Mouse (Mus musculus) hindbrain, postnatal 0 days (tissue): ENCODE measurements at regions not wholly inside any gene's neighbourhood (a gene's known extent, or its start where the extent isn't known, plus 50 kb on each side); places are given as distances from the start of the nearest gene placed in this dataset.

Experiments
- ATAC-seq: fragments of 200-750 bp; cut with Nextera tagmentation; 2 replicates; pipeline ENCODE4 v1.8.0; 2017; ENCODE audit warnings: mild to moderate bottlenecking, moderate TSS enrichment, moderate library complexity
- DNase-seq: peaks from one replicate; pipeline ENCODE4 v3.0.0-alpha.2; 2015; ENCODE audit warnings: low spot score
- H3K27ac ChIP-seq: fragments of 300-500 bp; sonication (generic); 2 replicates; pipeline ENCODE4 v1.5.1; 2014; ENCODE audit warnings: mild to moderate bottlenecking
- H3K27me3 ChIP-seq: fragments of 300-500 bp; sonication (generic); 2 replicates; pipeline ENCODE4 v1.6.1; 2014; ENCODE audit warnings: low read length, mixed read lengths; ENCODE audit not compliant: insufficient read depth
- H3K36me3 ChIP-seq: fragments of 300-500 bp; sonication (generic); 2 replicates; pipeline ENCODE4 v1.6.1; 2014; ENCODE audit warnings: low read length, mixed read lengths; ENCODE audit not compliant: insufficient read depth
- H3K4me1 ChIP-seq: fragments of 300-500 bp; sonication (generic); 2 replicates; pipeline ENCODE4 v1.6.1; 2014; ENCODE audit warnings: antibody characterized with exemption, low read length, mixed read lengths; ENCODE audit not compliant: insufficient read depth
- H3K4me2 ChIP-seq: fragments of 300-500 bp; sonication (generic); 2 replicates; pipeline ENCODE4 v1.6.1; 2014; ENCODE audit warnings: low read depth, mild to moderate bottlenecking, low read length, moderate library complexity, mixed read lengths
- H3K4me3 ChIP-seq: fragments of 300-500 bp; sonication (generic); 2 replicates; pipeline ENCODE4 v1.5.1; 2014; ENCODE audit warnings: low read length
- H3K9ac ChIP-seq: fragments of 300-500 bp; sonication (generic); replicated peaks from 2 replicates; pipeline ENCODE4 v1.6.1; 2014; ENCODE audit warnings: mild to moderate bottlenecking, low read length, moderate library complexity, mixed read lengths
- H3K9me3 ChIP-seq: fragments of 300-500 bp; sonication (generic); 2 replicates; pipeline ENCODE4 v1.6.1; 2016; ENCODE audit warnings: low read length, mixed read lengths
- CTCF ChIP-seq: IDR thresholded peaks from 2 replicates; pipeline ENCODE4 v1.5.1; 2016; ENCODE audit warnings: antibody characterized with exemption, control low read depth, low read depth
- WGBS: fragments of 180-500 bp; shearing (Covaris S2); extraction: QIAGEN DNeasy Blood & Tissue Kit; methylation state at CpG from one replicate; pipeline ENCODE4 v1.1.7; 2014; 5-methylcytosine and 5-hydroxymethylcytosine counted together

DNA sequence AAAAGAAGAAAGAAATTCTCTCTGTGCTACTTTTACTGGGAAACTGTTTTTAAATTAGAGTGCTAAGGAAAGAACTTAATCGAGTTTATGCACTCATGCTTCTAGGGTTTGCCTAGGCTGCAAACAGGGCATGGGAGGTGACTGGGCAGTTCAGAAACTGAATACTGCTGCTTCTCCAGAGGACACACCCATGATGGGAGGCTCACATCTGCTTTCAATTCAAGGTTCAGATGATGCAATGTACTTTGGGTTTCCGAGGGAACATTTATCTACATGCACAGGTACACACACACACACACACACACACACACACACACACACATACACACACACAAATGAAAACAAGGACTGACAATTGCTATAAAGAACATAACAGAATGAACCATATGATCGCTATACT is 417.4 kb downstream of the Htr7 start:
- whole genome bisulfite sequencing: 90% methylated on average over 3 of the region's 3 CpGs
- ATAC-seq (no peak), DNase-seq (no peak)
- H3K4me2 ChIP-seq: no peak overlapping the region
- TF ChIP-seq CTCF: no peak
- no peak overlapping the region for H3K27ac ChIP-seq
- no peaks in the 10 kb centered on the region for H3K9me3 ChIP-seq
- H3K4me3 ChIP-seq: no peak overlapping the region
- no peaks in the 10 kb centered on the region for H3K4me1 ChIP-seq
- no peaks in the 10 kb centered on the region for H3K36me3 ChIP-seq
- no peaks in the 10 kb centered on the region for H3K27me3 ChIP-seq
- no peak overlapping the region for H3K9ac ChIP-seq

DNA sequence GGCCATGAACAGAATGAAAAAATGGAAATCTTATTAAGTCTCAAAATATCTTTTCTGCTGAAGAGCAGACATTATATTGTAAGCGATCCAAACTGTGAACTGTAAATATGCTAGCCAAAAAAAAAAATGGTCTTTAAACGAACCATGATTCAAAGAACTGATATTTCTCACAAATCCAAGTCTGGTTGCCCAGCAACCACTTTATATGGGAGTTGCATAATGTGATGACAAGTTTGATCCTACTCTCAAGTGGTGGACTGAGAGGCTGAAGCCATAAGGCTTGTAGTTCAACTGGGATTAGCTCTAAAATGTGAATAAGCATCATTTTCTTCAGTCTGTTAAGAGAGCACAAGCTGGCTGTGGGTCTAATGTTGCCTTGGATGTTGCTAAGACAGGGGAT is 435.5 kb downstream of the Htr7 start:
- DNase-seq (no peak), ATAC-seq (no peak)
- Histone ChIP-seq H3K9me3 (no peaks in the 10 kb centered on the region), H3K27ac (no peak overlapping the region), H3K4me3 (no peak overlapping the region), H3K4me2 (no peak overlapping the region), H3K27me3 (no peaks in the 10 kb centered on the region), H3K4me1 (no peaks in the 10 kb centered on the region), H3K36me3 (no peaks in the 10 kb centered on the region), H3K9ac (no peak overlapping the region)
- WGBS: 57% methylated on average over 2 of the region's 2 CpGs
- no peak for TF ChIP-seq CTCF

DNA sequence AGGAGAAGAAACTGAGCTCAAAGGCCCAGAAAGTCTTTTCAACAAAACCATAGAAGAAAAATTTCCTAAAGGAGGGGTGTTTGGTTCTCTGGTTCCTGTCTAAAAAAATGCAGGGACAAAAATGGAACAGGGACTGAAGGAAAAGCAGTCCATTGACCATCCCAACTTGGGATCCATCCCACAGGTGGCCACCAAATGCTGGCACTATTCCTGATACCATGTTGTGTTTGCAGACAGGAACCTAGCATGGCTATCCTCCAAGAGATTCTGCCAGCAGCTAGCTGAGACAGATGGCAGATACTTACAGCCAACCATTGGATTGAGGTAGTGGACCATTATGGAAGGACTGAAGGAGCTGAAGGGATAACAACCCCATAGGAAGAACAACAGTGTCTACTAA is 461.9 kb downstream of the Htr7 start:
- Histone ChIP-seq H3K27me3 (no peaks in the 10 kb centered on the region), H3K36me3 (no peaks in the 10 kb centered on the region), H3K9ac (no peak overlapping the region), H3K4me2 (no peak overlapping the region), H3K27ac (no peak overlapping the region), H3K4me3 (no peak overlapping the region), H3K4me1 (no peaks in the 10 kb centered on the region), H3K9me3 (no peaks in the 10 kb centered on the region)
- no peak for TF ChIP-seq CTCF
- DNase-seq: peak; percentile 8
- no peak for ATAC-seq

DNA sequence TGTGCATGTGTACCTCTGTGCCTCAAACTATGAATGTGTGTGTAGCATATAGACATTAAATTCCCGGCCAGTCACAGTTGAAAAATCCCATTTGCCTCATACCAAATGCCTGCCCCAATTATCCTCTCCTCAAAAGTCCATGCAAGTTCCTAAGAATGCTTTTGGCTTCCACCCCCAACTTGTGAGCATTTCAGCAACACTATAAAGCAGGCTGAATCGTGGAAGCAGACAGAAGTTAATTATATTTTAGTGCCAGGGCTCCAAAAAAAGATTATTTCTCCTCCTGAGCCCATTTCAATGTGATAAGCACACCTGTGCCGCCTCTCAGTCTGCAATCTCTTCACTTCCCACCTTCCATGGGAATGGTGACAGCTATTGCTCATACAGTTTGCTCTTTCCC is 481.3 kb downstream of the Htr7 start:
- 66% methylated on average over 3 of the region's 3 CpGs for WGBS
- Histone ChIP-seq H3K4me1 (no peaks in the 10 kb centered on the region), H3K36me3 (no peaks in the 10 kb centered on the region), H3K4me2 (no peak overlapping the region), H3K4me3 (no peak overlapping the region), H3K27me3 (no peaks in the 10 kb centered on the region), H3K9me3 (no peaks in the 10 kb centered on the region), H3K9ac (no peak overlapping the region), H3K27ac (no peak overlapping the region)
- DNase-seq: no peak
- no peak for ATAC-seq
- no peak for TF ChIP-seq CTCF

DNA sequence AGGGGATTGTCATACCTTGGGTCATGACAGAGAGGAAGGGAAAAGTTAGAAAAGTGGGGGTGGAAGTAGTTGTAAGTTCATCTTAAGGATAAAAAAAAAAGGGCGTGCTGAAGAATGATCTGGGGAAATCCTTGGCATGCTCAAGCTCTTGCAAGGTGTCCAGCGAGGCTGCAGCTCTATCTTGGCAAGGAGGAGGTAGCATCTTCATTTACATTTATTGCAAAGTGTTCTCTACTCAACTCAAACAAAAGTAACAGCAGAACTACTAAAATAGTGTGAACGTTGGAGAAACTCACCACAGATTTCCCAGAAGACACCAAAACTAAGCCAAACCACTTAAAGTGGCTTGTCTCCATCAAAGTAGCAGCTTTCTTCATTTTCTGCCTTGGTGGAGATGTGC is 507.9 kb downstream of the Htr7 start:
- 87% methylated on average over 3 of the region's 3 CpGs for WGBS
- Histone ChIP-seq H3K9me3 (no peaks in the 10 kb centered on the region), H3K9ac (no peak overlapping the region), H3K27me3 (no peaks in the 10 kb centered on the region), H3K4me2 (no peak overlapping the region), H3K4me1 (no peaks in the 10 kb centered on the region), H3K27ac (no peak overlapping the region), H3K4me3 (no peak overlapping the region), H3K36me3 (no peaks in the 10 kb centered on the region)
- DNase-seq (no peak), ATAC-seq (no peak)
- TF ChIP-seq CTCF: no peak

DNA sequence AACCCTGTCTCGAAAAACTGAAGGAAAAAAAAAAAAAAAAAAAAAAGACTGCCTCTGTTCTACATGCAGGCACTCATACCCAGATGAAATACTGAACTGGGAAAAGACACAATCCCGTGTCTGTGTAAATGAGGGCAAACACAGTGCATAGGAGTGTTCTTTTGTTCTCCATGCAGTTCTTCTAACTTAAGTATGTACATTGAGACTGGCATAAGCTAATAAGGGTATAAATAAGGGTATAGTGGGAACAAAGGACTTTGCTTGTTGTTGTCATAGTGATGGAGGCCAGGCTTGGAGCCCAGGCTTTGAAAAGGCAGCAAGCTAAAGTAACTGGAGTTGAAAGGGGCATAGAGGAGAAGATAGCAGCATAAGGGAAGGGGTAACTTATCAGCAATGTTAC is 520.5 kb downstream of the Htr7 start:
- Histone ChIP-seq H3K4me1 (no peaks in the 10 kb centered on the region), H3K9me3 (no peaks in the 10 kb centered on the region), H3K9ac (no peak overlapping the region), H3K27me3 (no peaks in the 10 kb centered on the region), H3K27ac (no peak overlapping the region), H3K4me2 (no peak overlapping the region), H3K4me3 (no peak overlapping the region), H3K36me3 (no peaks in the 10 kb centered on the region)
- no peak for DNase-seq
- no peak for TF ChIP-seq CTCF
- 24% methylated on average over 2 of the region's 2 CpGs for WGBS
- ATAC-seq: no peak

DNA sequence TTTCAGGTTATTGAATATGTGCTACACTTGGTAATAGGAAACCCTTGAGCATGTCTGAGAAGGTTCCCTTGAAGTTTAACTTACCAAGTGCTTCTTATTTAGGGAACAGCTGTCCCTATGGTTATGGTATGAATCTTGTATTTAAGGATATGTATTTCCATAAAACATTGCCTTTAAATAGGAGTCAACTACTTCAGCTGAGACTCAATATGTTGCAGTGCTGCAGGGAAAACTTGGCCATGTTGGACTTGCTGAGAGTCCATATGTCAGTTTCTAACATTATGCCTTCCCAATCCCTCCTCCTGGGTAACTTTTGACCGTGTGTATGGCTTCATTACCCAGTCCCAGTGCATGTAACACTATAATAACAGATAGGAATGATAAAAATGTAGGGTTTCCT is 528.0 kb downstream of the Htr7 start:
- DNase-seq (no peak), ATAC-seq (no peak)
- Histone ChIP-seq H3K9me3 (no peaks in the 10 kb centered on the region), H3K36me3 (no peaks in the 10 kb centered on the region), H3K4me2 (no peak overlapping the region), H3K27ac (no peak overlapping the region), H3K9ac (no peak overlapping the region), H3K4me3 (no peak overlapping the region), H3K4me1 (no peaks in the 10 kb centered on the region), H3K27me3 (no peaks in the 10 kb centered on the region)
- no peak for TF ChIP-seq CTCF
- 53% methylated on average over 1 of the region's 1 CpGs for WGBS
